Mouse (Mus musculus): ENCODE measurements around the gene Tmem201.

GRCm38 (mm10) chr4:149710510-149710909, 27.3 kb downstream of the Tmem201 start:
- TF ChIP-seq POLR2A (IDR thresholded peaks at IDR 0.05; ENCODE audit: borderline replicate concordance, control insufficient read depth, low read depth, low read length), result no peak
- TF ChIP-seq CTCF (IDR thresholded peaks at IDR 0.05; ENCODE audit: control insufficient read depth, insufficient read depth, low read length), result peak; percentile 91

Measured in bone marrow, adult 2 months (tissue).